Mouse (Mus musculus): Measurements from ENCODE around the gene Hdgfl3. TPM values are rescaled to one million over a fixed set of nuclear protein-coding genes. Genes with fewer than 3 reads are reported as not detected.

The Hdgfl3 gene
- total RNA-seq, 2 experiments from 2014 or later: 11.6 to 12.0 TPM

DNA sequence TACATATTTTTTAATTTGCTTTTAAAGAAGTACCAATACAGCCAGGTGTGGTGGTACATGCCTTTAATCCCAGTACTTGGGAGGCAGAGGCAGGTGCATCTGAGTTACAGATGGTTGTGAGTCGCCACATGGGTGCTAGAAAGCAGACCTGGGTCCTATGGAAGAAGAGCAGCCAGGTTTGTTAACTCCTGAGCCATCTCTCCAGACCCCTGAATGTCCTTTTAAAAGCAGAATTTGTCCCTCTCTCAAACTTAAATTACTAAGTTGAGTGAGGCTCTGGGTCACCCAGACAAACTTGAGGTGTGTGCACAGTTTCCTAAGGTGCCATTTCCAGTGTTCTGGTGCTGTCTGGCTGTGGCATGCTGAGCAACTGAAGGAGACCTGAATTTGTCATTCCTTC lies 78.6 kb downstream of the Hdgfl3 start, which contains the start of gene Gm10160:
TSS of gene Gm10160 (minus strand) at position 101 of the 400 bp plus-strand sequence.
- no peak for DNase-seq

DNA sequence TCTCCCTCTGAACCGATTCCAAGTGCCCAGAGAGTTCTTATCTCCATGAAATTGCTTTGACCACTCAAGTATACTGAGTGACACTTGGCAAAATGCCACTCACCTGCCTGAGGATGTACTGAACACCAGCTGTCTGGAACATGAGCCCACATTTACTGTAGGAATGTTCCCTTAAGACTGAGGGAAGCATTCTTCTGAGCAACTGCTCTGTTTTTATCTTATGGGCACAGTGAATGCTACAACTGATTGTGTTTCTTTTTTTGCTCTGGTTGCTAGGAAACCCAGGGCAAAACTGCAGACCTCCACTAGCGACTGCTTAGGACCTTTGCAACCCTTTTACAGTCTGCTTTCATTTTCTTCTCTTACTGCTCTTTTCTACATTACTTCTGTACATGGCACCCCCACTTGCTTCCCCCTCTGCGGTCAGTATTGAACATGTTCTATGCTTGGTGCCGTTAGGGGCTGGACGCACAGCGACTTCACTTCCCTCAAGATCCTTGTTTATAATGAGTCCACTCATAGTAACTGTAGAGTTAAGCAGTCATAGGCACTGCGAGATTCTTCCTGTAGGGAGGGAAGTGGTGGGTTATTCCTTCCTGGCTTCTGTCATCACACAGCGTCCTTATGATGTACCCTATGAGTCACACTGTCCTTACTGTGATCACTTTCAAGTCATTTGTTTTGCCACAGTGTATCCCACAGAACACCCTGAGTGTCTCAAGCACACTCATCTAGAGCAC lies 79.5 kb downstream of the Hdgfl3 start:
- peak in 1 of 2 experiments; percentile 26 for DNase-seq

DNA sequence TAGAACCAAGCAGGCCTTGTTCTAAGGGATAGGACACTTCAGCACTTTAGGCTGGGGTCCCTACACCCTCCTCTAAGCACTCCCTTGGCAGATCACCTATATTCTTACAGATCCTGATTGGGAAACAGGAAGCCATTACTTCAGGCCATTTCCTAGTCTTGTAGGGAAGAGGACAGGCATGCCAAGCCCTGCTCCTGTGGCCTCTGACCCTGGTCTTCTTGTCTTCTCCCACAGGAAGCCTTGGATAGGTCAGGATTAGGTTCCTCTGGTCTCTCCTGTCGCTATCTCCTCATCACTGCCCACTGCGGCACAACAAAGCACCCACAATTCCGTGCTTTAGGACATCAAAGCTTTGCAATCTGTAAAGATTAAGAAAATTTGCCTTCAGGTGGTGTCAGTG lies 82.6 kb downstream of the Hdgfl3 start:
- DNase-seq: peak in 1 of 2 experiments; percentile 38

DNA sequence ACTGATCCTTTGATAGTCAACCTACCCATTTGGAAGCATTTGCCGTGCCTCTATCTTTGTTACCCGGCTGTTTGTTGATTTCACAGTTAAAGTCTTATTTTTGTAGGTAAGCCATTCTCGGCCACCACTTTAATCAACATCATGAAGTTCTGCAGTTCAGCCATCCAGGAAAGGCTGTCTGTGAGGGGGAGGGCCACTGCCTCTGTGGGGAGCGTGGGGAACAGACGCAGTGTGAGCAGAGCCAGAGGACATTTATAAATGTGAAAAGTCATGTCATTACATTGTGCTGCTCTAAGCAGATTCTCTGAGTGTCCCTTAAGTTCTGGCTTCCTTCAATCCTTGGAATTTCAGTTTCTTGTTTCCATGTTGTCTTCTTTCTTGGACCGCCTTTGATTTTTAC lies 84.1 kb downstream of the Hdgfl3 start:
- no peak for DNase-seq

DNA sequence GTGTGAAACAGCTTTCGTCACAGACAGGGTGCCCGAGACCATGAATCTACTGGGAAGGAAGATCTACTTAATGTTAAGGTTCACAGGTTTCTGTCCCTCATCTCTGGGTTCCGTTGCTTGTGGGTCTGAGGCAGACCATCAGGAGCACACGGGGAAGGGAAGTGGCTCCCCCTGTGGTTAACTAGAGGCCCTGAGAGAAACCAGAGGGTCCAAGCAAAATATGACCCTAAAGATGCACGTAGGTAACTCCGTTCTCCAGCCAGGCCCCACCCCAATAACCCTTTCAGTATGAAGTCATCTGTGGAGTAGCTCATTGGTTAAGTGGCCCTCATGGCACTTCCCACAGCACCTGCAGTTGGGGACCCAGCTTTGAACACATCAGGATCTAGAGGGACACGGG lies 84.6 kb downstream of the Hdgfl3 start:
- no peak for DNase-seq

DNA sequence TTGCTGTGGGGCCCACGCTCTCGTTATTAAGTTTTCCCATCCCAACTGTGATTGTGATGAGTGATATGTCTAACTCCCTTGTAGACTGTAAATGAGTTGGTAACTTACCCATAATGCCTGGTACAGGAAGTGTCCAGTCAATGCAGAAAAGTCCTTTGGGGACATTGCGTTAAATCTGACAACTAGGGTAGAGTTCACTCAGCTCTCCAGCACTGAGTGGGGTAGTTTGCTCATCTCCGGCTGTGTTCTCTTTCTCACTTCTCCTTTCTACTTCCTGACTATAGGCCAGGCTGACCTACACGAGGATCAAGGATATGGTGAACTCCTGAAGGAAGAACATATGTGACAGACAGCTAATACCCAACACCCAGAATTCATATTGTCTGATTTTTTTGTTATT lies 85.1 kb downstream of the Hdgfl3 start:
- DNase-seq: no peak

DNA sequence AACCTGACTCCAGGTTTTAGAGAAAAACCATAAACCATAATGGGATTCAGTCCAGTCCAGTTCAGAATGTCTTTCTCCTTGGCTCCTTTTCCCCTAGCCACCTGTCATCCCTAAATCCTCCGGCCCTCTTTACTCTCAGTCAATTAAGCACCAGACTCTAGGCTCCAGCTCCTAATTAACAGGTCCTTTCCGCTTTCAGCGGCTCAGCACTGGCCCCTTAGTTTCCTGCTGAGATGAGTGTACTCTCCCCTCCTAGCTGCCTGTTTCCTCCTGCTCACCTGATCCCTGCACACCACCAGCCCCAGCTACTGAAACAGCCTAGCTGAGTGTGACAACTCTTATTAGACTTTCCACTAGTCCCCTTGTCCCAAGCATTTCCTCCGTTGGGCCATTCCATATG lies 86.5 kb downstream of the Hdgfl3 start:
- no peak for DNase-seq

DNA sequence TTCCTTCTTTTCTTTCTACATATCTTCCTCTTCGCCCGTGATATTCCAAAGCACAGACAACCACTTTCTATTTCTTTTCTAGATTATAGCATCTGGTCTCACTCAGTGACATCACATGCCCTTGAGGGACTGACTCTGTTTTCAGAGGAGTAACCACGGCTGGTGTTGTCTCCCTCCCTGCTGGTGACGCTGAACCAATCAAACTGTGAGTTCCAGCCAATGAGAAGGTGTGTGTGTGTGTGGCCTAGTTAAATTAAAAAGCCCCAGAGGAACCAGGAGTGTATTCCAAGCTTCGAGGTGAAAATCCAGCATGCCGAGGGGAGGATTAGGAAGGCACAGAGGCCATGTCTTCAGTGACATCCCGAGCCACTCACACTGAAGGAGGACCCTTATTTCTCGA lies 87.3 kb downstream of the Hdgfl3 start:
- DNase-seq: no peak

DNA sequence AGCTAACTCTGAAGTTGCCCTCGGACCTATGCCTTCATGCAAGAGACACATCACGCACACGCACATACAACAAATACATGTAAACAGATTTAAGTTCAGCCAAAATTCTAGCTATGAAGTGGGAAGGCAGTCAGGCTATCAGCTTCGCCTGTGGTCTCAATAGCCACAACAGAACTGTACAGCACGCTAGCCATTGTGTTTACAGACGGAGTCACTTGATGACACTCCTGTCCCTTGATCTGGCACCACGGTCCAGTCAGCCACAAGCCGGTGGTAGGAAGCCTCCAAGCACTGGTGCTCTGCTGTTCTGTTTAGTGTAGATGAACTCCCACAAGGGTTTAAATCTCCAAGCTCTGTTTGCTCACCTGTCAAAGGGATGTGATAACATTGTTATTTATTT lies 88.3 kb downstream of the Hdgfl3 start:
- DNase-seq: no peak

DNA sequence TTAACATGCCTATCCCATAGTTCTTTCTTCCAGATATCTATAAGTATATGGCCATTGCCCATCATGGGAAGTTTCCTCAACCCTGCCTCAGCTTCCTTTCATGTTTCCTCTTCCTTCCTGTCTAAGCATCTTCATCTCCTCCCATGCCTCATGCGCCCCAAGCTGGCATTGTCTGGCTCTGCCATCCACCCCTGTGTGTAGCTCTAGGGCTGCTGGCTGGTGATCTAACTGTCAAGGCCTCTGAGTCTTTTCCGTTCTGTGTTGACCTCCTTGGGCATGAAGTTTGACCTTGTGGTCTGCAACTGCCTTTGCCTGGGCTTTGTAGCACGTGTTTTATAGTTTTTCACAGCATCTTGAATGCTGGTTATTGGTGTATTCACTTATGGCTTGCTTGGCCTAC lies 89.0 kb downstream of the Hdgfl3 start:
- peak in 1 of 2 experiments; percentile 22 for DNase-seq

DNA sequence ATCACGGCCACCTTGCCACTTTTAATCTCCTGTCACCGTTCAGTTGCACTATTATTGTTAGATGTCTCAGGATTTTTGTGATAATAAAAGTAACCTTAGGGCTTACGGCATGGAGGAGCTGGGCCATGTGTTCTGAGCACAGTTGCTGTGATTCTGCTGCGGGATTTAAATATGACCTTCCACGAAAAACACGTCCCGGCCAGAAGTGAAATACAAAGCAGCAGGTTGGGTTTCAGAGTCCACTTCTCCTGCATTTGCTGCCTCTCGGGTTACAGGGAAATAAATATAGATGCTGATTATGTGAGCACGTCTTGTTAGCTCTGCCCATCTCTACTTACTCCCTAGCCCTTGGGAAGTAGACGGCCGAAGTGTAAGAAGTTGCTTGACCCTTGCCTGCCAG lies 89.5 kb downstream of the Hdgfl3 start:
- no peak for DNase-seq

DNA sequence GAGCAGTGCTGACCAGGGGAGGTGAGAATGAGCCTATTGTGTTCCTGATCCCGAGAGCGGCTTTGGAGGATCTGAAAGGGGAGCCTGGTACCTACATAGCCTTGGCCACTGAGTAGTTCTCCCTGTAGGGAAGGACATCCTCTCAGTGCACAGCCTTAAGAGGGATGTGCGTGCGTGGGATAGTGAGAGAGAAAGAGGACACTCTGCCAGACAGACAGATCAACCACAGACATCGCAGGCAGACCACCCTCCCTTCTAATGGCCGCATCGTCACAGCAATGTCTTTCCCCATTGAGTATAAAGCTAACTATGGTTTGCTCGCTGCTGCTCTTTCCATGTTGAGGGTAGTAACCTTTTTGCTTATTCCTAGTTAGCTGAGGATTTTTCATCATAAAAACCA lies 90.4 kb downstream of the Hdgfl3 start:
- no peak for DNase-seq

DNA sequence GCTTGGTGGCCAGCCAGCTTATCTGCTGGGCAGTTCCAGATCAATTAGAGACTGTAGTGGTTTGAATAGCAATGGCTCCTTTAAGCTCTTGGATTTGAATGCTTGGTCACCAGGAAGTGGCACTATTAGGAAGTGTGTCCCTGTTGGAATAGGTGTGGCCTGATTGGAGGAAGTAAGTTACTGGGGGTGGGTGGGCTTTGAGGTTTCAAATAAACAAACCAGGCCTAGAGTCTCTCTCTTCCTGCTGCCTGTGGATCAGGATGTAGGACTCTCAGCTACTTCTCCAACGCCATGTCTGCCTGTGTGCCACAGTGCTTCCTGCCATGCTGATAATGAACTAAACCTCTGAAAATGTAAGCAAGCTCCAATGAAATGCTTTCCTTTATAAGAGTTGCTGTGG lies 91.3 kb downstream of the Hdgfl3 start:
- no peak for DNase-seq

DNA sequence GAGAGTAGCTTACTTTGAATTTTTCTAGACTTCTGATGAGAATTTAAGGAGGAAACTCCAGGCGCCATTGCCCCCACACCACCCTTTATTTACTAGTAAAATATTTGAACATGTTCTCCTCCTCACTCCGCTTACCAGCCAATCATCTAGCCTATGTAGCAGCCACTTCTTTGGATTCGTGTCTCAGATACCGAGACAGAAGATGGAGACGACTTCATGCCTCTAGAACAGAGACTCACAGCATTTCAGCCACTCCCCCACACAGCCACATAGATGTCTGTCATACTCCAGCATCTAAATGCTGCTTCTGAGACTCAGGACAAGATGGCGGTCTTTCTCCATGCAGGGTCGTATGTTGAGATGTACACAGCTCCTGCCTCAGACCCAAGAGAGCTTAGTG lies 92.1 kb downstream of the Hdgfl3 start:
- DNase-seq: no peak

DNA sequence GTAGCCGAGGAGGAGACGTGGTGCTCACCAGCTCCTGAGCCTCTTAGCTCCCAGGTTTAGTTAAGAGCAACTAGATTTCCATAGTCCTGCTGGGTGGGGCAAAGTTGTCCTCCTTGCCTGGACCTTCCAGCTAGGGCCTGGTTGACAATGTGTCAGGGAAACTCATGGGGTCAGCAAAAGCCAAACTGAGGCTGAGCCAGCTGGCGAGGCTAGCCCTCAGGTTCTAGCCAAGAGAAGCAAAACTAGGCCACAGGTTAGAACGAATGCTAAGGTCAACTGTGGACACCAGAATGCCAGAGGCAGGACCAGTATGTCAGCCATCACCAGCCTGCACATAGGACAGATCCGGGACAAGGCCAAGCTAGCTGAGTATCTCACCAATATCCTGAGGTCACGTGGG lies 92.8 kb downstream of the Hdgfl3 start:
- DNase-seq: peak in 1 of 2 experiments; percentile 33

DNA sequence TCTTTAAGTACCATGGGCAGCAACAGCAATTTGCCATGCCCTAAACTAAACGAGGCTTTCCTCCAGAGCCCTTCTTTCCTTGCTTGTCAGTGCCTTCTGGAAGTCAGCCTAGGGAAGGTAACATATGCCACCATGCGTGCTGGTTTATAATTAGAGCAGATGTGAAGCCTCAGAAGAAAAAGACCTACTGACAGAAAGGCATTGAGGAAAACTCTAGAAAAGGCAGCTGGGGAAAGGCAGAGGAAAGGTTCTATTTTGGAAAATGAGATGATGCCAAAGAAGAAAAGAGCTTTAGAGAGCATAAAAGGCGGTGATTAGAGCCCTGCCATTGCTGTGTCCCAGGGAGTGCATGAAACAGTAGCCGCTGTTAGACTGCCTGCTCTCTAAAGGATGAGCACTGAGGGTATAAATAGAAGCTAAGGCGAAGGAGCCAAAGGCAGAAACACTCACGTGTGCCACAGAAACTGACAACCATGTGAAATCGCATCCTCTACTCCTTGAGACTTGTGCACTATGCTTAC lies 93.6 kb downstream of the Hdgfl3 start:
- DNase-seq: no peak

DNA sequence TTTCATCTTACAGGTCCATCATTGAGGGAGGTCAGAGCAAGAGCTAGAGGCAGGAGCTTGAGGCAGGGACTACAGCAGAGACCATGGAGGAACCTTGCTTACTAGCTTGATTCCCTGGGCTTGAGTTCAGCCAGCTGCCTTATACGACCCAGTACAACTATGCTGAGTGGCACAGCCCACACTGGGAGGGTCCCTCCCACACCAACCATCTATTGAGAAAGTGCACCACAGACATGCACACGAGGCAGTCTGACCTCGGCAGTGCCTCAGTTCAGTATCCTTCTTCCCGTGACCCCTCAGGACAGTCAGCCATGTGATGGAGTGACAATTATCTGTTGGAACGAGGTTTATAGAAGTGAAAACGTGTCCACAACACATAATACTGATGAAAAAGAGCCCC lies 94.5 kb downstream of the Hdgfl3 start:
- no peak for DNase-seq

DNA sequence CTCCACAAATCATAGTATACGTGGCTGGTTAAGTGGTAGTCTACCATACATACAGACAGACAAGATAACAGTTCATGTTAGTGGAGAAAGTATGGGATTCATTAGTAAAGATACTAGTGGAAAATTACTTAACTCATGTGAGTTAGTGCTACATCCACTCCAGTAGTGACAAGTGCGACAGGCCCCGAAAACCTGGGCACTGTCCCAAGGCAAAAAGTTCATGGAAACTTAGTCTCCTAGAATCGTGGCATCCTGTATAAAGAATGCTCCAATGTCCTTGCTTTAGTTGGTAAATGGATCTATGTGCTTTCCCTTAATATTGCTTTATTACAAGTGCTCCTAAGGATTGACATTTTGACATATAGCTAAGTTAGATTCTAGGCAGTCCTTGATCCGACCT lies 96.5 kb downstream of the Hdgfl3 start:
- DNase-seq: peak; percentile 37 to 54

DNA sequence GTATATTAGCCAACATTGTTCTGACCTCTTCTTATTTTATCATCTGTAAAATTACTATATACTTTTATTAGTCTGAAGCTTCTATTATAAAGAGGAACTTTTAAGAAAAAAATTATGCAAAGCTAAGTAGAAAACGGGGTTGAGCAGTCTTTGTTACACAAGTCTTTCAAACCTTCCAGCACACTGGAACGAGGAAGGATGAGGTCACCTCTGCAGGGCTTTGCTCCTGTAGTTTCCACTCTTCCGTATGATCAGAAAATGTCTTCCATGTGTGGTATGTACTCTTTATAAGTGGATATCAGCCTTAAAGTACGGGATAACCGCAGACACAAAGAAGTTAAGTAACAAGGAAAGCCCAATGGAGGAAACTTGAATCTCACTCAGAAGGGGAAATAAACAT lies 98.8 kb downstream of the Hdgfl3 start:
- no peak for DNase-seq

DNA sequence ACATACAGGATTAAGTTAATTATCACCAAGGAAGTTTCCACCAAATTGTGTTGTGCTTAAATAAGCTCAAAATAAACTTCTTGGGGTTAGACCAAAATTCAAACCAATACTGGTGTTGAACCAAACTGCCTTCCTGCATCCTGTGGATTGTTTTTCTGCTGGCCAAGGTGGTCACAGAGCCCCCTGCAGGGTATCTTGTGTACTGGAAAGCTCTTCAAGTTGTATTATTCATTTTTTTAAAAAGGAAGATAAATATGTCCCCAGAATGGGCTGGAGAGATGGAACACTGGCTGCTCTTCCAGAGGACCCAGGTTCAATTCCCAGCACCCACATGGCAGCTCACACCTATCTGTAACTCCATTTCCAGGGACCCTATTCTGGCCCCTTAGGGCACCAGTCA lies 99.4 kb downstream of the Hdgfl3 start:
- no peak for DNase-seq

Data from adrenal gland, postnatal 36 days (tissue).